Comparison of ENCODE assay signal across 8 mouse cellular contexts in the genomic region with DNA sequence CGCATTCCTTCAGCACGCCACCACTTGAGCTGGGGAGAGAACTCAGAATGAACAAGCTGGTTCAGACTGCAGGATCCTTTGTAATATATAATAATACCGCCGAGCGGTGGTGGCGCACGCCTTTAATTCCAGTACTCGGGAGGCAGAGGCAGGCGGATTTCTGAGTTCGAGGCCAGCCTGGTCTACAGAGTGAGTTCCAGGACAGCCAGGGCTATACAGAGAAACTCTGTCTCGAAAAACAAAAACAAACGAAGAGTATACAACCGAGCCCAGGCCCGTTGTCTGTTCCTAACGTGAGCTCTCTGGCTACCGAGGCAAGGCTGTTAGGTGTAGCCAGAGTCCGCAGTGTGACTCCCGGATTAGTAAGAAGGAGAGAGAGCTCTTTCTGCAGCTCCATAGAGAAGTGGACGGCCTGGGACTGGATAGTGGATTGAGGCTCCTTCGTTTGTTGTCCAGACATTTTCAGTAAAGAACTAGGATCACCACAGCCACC. TPM values are rescaled to one million over a fixed set of nuclear protein-coding genes. Genes with fewer than 3 reads are reported as not detected.
DNase-seq lines count a peak whose midpoint lies in the region; ATAC-seq and TF ChIP-seq lines count a peak whose summit lies in the region.
"Not testable (repeated sequence)": the region's sequence is repeated elsewhere in the genome, so short reads cannot be mapped to it uniquely, and the experiment has no call there.

No protein-coding gene starts in this region.

- H3K4me3 ChIP-seq in MEL (ENCODE audit: control insufficient read depth in 1 of 2, insufficient read depth in 1 of 2, low read depth in 2 of 2, low read length in 2 of 2), result peak overlapping the region; percentile 59 to 81
- H3K4me3 ChIP-seq in embryonic fibroblast, embryonic 13.5 days (ENCODE audit: insufficient read depth, low read length), result peak overlapping the region; percentile 82
- H3K4me3 ChIP-seq in heart, embryonic 11.5 days (ENCODE audit: low read depth, low read length), result peak overlapping the region; percentile 71
- peak overlapping the region; percentile 80 for H3K4me3 ChIP-seq in left cerebral cortex, adult 2 months
- H3K4me3 ChIP-seq in lung, adult 2 months (replicated peaks; ENCODE audit: extremely low read depth, low read depth, low read length), result peak overlapping the region; percentile 91
- peak overlapping the region; percentile 82 for H3K4me3 ChIP-seq in midbrain, postnatal 0 days (ENCODE audit: low read depth, low read length)
- H3K4me3 ChIP-seq in testis, adult 2 months (ENCODE audit: control insufficient read depth, low read depth, low read length), result peak overlapping the region; percentile 96

- peak overlapping the region; percentile 83 for H3K27ac ChIP-seq in MEL (ENCODE audit: control insufficient read depth, low read depth, low read length)
- H3K27ac ChIP-seq in embryonic fibroblast, embryonic 13.5 days (ENCODE audit: insufficient read depth, low read length); heart, embryonic 11.5 days (ENCODE audit: low read depth, low read length): not testable (repeated sequence)
- H3K27ac ChIP-seq in left cerebral cortex, adult 2 months, result peak overlapping the region; percentile 100
- peak overlapping the region; percentile 95 for H3K27ac ChIP-seq in midbrain, postnatal 0 days (ENCODE audit: low read depth, low read length)
- H3K27ac ChIP-seq in testis, adult 2 months (ENCODE audit: control insufficient read depth, insufficient read depth, low read depth, low read length), result peak overlapping the region; percentile 97

- not testable (repeated sequence) for H3K27me3 ChIP-seq in MEL (ENCODE audit: control insufficient read depth in 1 of 2, insufficient read depth in 2 of 2, low read length in 2 of 2); heart, embryonic 11.5 days (ENCODE audit: control insufficient read depth, insufficient read depth, low read length); midbrain, postnatal 0 days (ENCODE audit: insufficient read depth, low read length); testis, adult 2 months (ENCODE audit: control insufficient read depth, insufficient read depth, low read length)

- H3K4me2 ChIP-seq in heart, embryonic 11.5 days, result peak overlapping the region; percentile 62
- peak overlapping the region; percentile 73 for H3K4me2 ChIP-seq in midbrain, postnatal 0 days (ENCODE audit: low read depth, low read length, poor library complexity, severe bottlenecking)

- not testable (repeated sequence) for TF ChIP-seq POLR2A in MEL (IDR thresholded peaks at IDR 0.05; ENCODE audit: control insufficient read depth in 1 of 2, insufficient read depth in 1 of 2, low read depth in 1 of 2, low read length in 2 of 2, poor library complexity in 1 of 2); embryonic fibroblast, embryonic 13.5 days (IDR thresholded peaks at IDR 0.05; ENCODE audit: low read depth, low read length); lung, adult 2 months (IDR thresholded peaks at IDR 0.05; ENCODE audit: borderline replicate concordance, extremely low read depth, low read depth, low read length); testis, adult 2 months (IDR thresholded peaks at IDR 0.05; ENCODE audit: control insufficient read depth, low read depth, low read length)

- TF ChIP-seq EP300 in MEL (IDR thresholded peaks at IDR 0.05; ENCODE audit: low read depth in 1 of 2, low read length in 2 of 2), result not testable (repeated sequence)

- TF ChIP-seq CTCF in MEL (IDR thresholded peaks at IDR 0.05 in 2 of 3, conservative IDR thresholded peaks at IDR 0.05 in 1 of 3; ENCODE audit: control insufficient read depth in 1 of 3, insufficient read depth in 1 of 3, low read depth in 2 of 3, low read length in 3 of 3, poor library complexity in 1 of 3, severe bottlenecking in 1 of 3); embryonic fibroblast, embryonic 13.5 days (IDR thresholded peaks at IDR 0.05; ENCODE audit: borderline replicate concordance, insufficient read depth, low read length); left cerebral cortex, adult 2 months (IDR thresholded peaks at IDR 0.05); lung, adult 2 months (IDR thresholded peaks at IDR 0.05; ENCODE audit: insufficient read depth, low read length); midbrain, postnatal 0 days (IDR thresholded peaks at IDR 0.05); testis, adult 2 months (IDR thresholded peaks at IDR 0.05; ENCODE audit: control insufficient read depth, insufficient read depth, insufficient replicate concordance, low read depth, low read length): not testable (repeated sequence)

- 0 out of 2 replicates have a peak, but pooled peaks have one; percentile 7 for ATAC-seq in heart, embryonic 11.5 days (replicated peaks; ENCODE audit: insufficient number of reproducible peaks, low FRiP score, low TSS enrichment)
- not testable (repeated sequence) for ATAC-seq in midbrain, postnatal 0 days (ENCODE audit: low FRiP score)

- intact Hi-C loops in left cerebral cortex, adult 2 months (cut with DNase I), result loop anchor here (5.0 kb wide), 1 partner anchor 105 kb away; a partner anchor contains a TSS

- not testable (repeated sequence) for DNase-seq in MEL (ENCODE audit: low read depth, low spot score); left cerebral cortex, adult 2 months (ENCODE audit: extremely low spot score in 1 of 2, low spot score in 2 of 2); lung, adult 2 months; midbrain, postnatal 0 days (ENCODE audit: low spot score)
- peak; percentile 40 for DNase-seq in induced T-regulatory cell, adult 2 months (ENCODE audit: low read depth)

- TF ChIP-seq RAD21 in MEL (IDR thresholded peaks at IDR 0.05; ENCODE audit: low read depth, low read length), result not testable (repeated sequence)

- H3K79me2 ChIP-seq in MEL (ENCODE audit: control insufficient read depth, insufficient read depth, low read length, poor library complexity), result peaks cover 18% of the 10 kb centered on the region

- WGBS in heart, embryonic 11.5 days (ENCODE audit: insufficient replicate concordance), result 27% methylated on average over 20 of the region's 20 CpGs
- WGBS in lung, adult 2 months, result 14% methylated on average over 20 of the region's 20 CpGs
- 30% methylated on average over 20 of the region's 20 CpGs for WGBS in midbrain, postnatal 0 days

- not testable (repeated sequence) for H3K9me3 ChIP-seq in MEL (replicated peaks; ENCODE audit: insufficient read depth, low read length); heart, embryonic 11.5 days (replicated peaks; ENCODE audit: control insufficient read depth, low read length); midbrain, postnatal 0 days (ENCODE audit: low read length)

- H3K36me3 ChIP-seq in MEL (ENCODE audit: control insufficient read depth in 1 of 2, insufficient read depth in 2 of 2, low read length in 2 of 2), result peaks cover 0 to 27% of the 10 kb centered on the region in 2 experiments; a peak in 2 of 4 replicates
- H3K36me3 ChIP-seq in heart, embryonic 11.5 days (ENCODE audit: control insufficient read depth, insufficient read depth, low read length); midbrain, postnatal 0 days (ENCODE audit: insufficient read depth, low read length); testis, adult 2 months (ENCODE audit: control insufficient read depth, insufficient read depth, low read length): not testable (repeated sequence)

- peaks cover 0 to 16% of the 10 kb centered on the region in 2 experiments; a peak in 2 of 4 replicates for H3K4me1 ChIP-seq in MEL (ENCODE audit: control insufficient read depth in 1 of 2, insufficient read depth in 2 of 2, low read length in 2 of 2)
- H3K4me1 ChIP-seq in embryonic fibroblast, embryonic 13.5 days (ENCODE audit: control insufficient read depth, insufficient read depth, low read length); heart, embryonic 11.5 days (ENCODE audit: control insufficient read depth, insufficient read depth, low read length); lung, adult 2 months (ENCODE audit: control insufficient read depth, insufficient read depth, low read length); midbrain, postnatal 0 days (ENCODE audit: insufficient read depth, low read length); testis, adult 2 months (ENCODE audit: control insufficient read depth, insufficient read depth, low read length): not testable (repeated sequence)

- peak overlapping the region; percentile 77 for H3K9ac ChIP-seq in MEL (ENCODE audit: control insufficient read depth, low read depth, low read length, poor library complexity, severe bottlenecking)
- peak overlapping the region; percentile 80 for H3K9ac ChIP-seq in heart, embryonic 11.5 days (ENCODE audit: low read depth, low read length)
- H3K9ac ChIP-seq in midbrain, postnatal 0 days (replicated peaks; ENCODE audit: low read length, poor library complexity, severe bottlenecking), result peak overlapping the region; percentile 81

RNA-seq across cellular contexts. Expression of a gene that starts 0.6 kb away (rescaled TPM):
- 33.5 and 42.5 TPM in 2 replicates for total RNA-seq in MEL (2012; rRNA removed)
- polyA plus RNA-seq in MEL (2012; ENCODE audit: insufficient read depth in 1 of 2, insufficient read length in 2 of 2, low read depth in 1 of 2, low replicate concordance in 2 of 2, missing spikeins in 1 of 2), result 10 to 100 TPM in 1 of 2 experiments, not detected in 1; 47.1 TPM
- polyA plus RNA-seq in embryonic fibroblast, embryonic 13.5 days (2011; ENCODE audit: insufficient read length, low read depth, missing spikeins), result 47.1 and 50.0 TPM in 2 replicates
- polyA plus RNA-seq in heart, embryonic 11.5 days (2014; fragmentation: Nextera tagmentation; extraction: Ambion mirVana), result 36.4 and 38.4 TPM in 2 replicates
- 10 to 100 TPM; 42.6 to 45.3 TPM for total RNA-seq in left cerebral cortex, adult 2 months (2021)
- 16.3 and 25.3 TPM in 2 replicates for polyA plus RNA-seq in lung, adult 2 months (2012; rRNA removed)
- 90.6 and 101 TPM in 2 replicates for total RNA-seq in midbrain, postnatal 0 days (2014; rRNA removed)
- 113 and 114 TPM in 2 replicates for polyA plus RNA-seq in midbrain, postnatal 0 days (2015; fragmentation: Nextera tagmentation; extraction: Ambion mirVana)
- 24.8 and 26.8 TPM in 2 replicates for polyA plus RNA-seq in testis, adult 2 months (2012; rRNA removed)

RNA-seq across cellular contexts. Expression of a gene that starts 12.6 kb away (rescaled TPM):
- 52.8 and 58.3 TPM in 2 replicates for total RNA-seq in MEL (2012; rRNA removed)
- polyA plus RNA-seq in MEL (2012; ENCODE audit: insufficient read depth in 1 of 2, insufficient read length in 2 of 2, low read depth in 1 of 2, low replicate concordance in 2 of 2, missing spikeins in 1 of 2), result 100 to 1,000 TPM in 1 of 2 experiments, 10 to 100 TPM in 1; 89.5 to 122 TPM
- polyA plus RNA-seq in embryonic fibroblast, embryonic 13.5 days (2011; ENCODE audit: insufficient read length, low read depth, missing spikeins), result 46.6 and 52.8 TPM in 2 replicates
- 32.4 and 34.2 TPM in 2 replicates for polyA plus RNA-seq in heart, embryonic 11.5 days (2014; fragmentation: Nextera tagmentation; extraction: Ambion mirVana)
- 10 to 100 TPM; 48.5 to 50.3 TPM for total RNA-seq in left cerebral cortex, adult 2 months (2021)
- 9.9 and 15.8 TPM in 2 replicates for polyA plus RNA-seq in lung, adult 2 months (2012; rRNA removed)
- 22.3 and 29.8 TPM in 2 replicates for total RNA-seq in midbrain, postnatal 0 days (2014; rRNA removed)
- 20.4 and 21.9 TPM in 2 replicates for polyA plus RNA-seq in midbrain, postnatal 0 days (2015; fragmentation: Nextera tagmentation; extraction: Ambion mirVana)
- 25.3 and 27.7 TPM in 2 replicates for polyA plus RNA-seq in testis, adult 2 months (2012; rRNA removed)

RNA-seq across cellular contexts. Expression of a gene that starts 22.5 kb away (rescaled TPM):
- 15.0 and 18.0 TPM in 2 replicates for total RNA-seq in MEL (2012; rRNA removed)
- polyA plus RNA-seq in MEL (2012; ENCODE audit: insufficient read depth in 1 of 2, insufficient read length in 2 of 2, low read depth in 1 of 2, low replicate concordance in 2 of 2, missing spikeins in 1 of 2), result 10 to 100 TPM in 1 of 2 experiments, not detected in 1; 19.9 TPM
- 16.4 and 18.7 TPM in 2 replicates for polyA plus RNA-seq in embryonic fibroblast, embryonic 13.5 days (2011; ENCODE audit: insufficient read length, low read depth, missing spikeins)
- polyA plus RNA-seq in heart, embryonic 11.5 days (2014; fragmentation: Nextera tagmentation; extraction: Ambion mirVana), result 15.8 and 18.8 TPM in 2 replicates
- 10 to 100 TPM; 24.7 to 25.8 TPM for total RNA-seq in left cerebral cortex, adult 2 months (2021)
- 21.2 TPM in 2 replicates for polyA plus RNA-seq in lung, adult 2 months (2012; rRNA removed)
- 62.6 and 67.7 TPM in 2 replicates for total RNA-seq in midbrain, postnatal 0 days (2014; rRNA removed)
- polyA plus RNA-seq in midbrain, postnatal 0 days (2015; fragmentation: Nextera tagmentation; extraction: Ambion mirVana), result 50.1 and 55.1 TPM in 2 replicates
- polyA plus RNA-seq in testis, adult 2 months (2012; rRNA removed), result 13.0 and 15.6 TPM in 2 replicates

RNA-seq across cellular contexts. Expression of a gene that starts 48.7 kb away (rescaled TPM):
- total RNA-seq in MEL (2012; rRNA removed), result 185 and 222 TPM in 2 replicates
- polyA plus RNA-seq in MEL (2012; ENCODE audit: insufficient read depth in 1 of 2, insufficient read length in 2 of 2, low read depth in 1 of 2, low replicate concordance in 2 of 2, missing spikeins in 1 of 2), result 100 to 1,000 TPM in 1 of 2 experiments, not detected in 1; 218 TPM
- 228 and 231 TPM in 2 replicates for polyA plus RNA-seq in embryonic fibroblast, embryonic 13.5 days (2011; ENCODE audit: insufficient read length, low read depth, missing spikeins)
- 58.5 and 63.3 TPM in 2 replicates for polyA plus RNA-seq in heart, embryonic 11.5 days (2014; fragmentation: Nextera tagmentation; extraction: Ambion mirVana)
- 100 to 1,000 TPM; 128 to 141 TPM for total RNA-seq in left cerebral cortex, adult 2 months (2021)
- polyA plus RNA-seq in lung, adult 2 months (2012; rRNA removed), result 59.3 and 81.6 TPM in 2 replicates
- 57.6 and 62.5 TPM in 2 replicates for total RNA-seq in midbrain, postnatal 0 days (2014; rRNA removed)
- 101 and 102 TPM in 2 replicates for polyA plus RNA-seq in midbrain, postnatal 0 days (2015; fragmentation: Nextera tagmentation; extraction: Ambion mirVana)
- 35.4 and 36.5 TPM in 2 replicates for polyA plus RNA-seq in testis, adult 2 months (2012; rRNA removed)

RNA-seq across cellular contexts. Expression of a gene that starts 51.3 kb away (rescaled TPM):
- 11.7 and 11.9 TPM in 2 replicates for total RNA-seq in MEL (2012; rRNA removed)
- 10 to 100 TPM in 1 of 2 experiments, not detected in 1; 38.7 TPM for polyA plus RNA-seq in MEL (2012; ENCODE audit: insufficient read depth in 1 of 2, insufficient read length in 2 of 2, low read depth in 1 of 2, low replicate concordance in 2 of 2, missing spikeins in 1 of 2)
- polyA plus RNA-seq in embryonic fibroblast, embryonic 13.5 days (2011; ENCODE audit: insufficient read length, low read depth, missing spikeins), result 20.9 and 24.5 TPM in 2 replicates
- polyA plus RNA-seq in heart, embryonic 11.5 days (2014; fragmentation: Nextera tagmentation; extraction: Ambion mirVana), result 19.1 and 21.9 TPM in 2 replicates
- 10 to 100 TPM; 90.5 to 98.1 TPM for total RNA-seq in left cerebral cortex, adult 2 months (2021)
- 142 and 151 TPM in 2 replicates for polyA plus RNA-seq in lung, adult 2 months (2012; rRNA removed)
- total RNA-seq in midbrain, postnatal 0 days (2014; rRNA removed), result 73.9 and 90.6 TPM in 2 replicates
- 42.7 and 43.5 TPM in 2 replicates for polyA plus RNA-seq in midbrain, postnatal 0 days (2015; fragmentation: Nextera tagmentation; extraction: Ambion mirVana)
- 28.5 and 28.8 TPM in 2 replicates for polyA plus RNA-seq in testis, adult 2 months (2012; rRNA removed)
